Mouse (Mus musculus) mesoderm, embryonic 11.5 days (tissue): ENCODE data around the gene Glycam1.
A peak's percentile ranks its signal among the peaks of the same experiment; 100 is the strongest.

Experiments used
- DNase-seq: peaks from one replicate; pipeline ENCODE4 v3.0.0-alpha.2; 2012; ENCODE audit warnings: low read depth, low spot score

Glycam1 gene

DNA sequence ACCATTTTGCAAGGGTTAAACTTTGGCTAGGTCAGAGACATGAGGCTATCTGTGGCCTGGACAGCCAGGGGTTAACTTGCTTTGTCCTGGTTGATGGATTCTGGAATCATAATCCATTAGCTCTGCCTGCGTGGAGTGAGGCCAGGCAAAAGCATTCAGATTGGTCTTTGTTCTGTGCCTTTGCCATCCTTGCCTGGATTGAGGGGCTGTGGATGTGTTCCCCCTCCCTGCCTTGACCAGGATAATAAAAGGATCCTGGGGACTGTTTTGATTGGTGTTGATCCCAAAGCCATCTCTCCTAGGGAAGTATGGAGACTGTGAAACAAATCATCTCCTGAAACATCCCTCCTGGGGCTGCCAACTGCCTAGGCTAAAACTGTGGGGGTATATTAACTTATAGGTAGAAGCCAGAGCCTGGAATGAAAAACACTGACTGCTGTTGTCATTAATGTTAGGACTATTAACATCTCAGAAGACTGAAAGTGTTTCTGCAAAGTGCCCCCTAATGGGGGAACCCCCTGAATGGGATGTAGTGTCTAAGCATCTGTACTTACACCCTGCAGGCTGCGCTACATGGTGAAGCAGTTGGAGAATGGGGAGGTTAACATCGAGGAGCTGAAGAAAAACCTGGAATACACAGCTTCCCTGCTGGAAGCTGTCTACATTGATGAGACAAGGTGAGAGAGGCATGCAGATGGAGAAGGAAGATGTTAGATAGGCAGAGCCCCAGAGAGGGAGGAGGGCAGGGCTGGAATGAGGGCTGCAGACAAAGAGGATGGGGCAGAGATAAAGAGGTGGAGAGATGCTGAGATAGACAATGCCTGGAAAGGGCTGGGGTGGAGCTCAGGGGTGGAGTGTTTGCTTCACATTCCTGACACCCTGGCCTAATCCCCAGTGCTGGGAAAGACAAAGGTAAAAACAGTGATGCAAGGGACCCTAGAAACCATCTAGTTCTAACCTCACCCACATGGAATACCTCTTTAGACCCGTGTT, 45.2 kb downstream of the Glycam1 start:
- peak; percentile 78 for DNase-seq

GRCm38 (mm10) chr15:103518600-103519385, 46.1 kb downstream of the Glycam1 start:
- DNase-seq: peak; percentile 65

DNA sequence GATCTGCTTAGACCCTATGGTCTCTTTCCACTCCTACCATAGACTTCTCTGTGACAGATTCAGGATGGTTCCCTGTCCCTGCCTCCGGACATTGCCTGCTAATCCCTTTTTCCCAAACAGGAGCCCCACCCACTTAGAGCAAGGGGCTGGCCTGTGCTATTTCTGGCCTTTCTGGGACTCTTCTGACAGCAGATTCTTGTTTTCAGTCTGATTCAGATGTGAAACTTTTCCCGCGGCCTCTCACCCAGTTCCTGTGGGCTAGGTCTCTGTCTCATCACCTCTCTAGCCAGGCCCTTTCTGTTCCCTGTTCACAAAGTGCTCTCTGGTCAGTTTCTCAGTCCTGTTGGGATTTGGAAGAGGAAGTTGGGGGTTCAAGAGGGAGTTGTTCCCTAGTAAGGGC, 50.0 kb downstream of the Glycam1 start:
- DNase-seq: no peak

- peak; percentile 93 for DNase-seq
These were observed 50.8 kb downstream of the Glycam1 start for GRCm38 (mm10) chr15:103514119-103514518.

DNA sequence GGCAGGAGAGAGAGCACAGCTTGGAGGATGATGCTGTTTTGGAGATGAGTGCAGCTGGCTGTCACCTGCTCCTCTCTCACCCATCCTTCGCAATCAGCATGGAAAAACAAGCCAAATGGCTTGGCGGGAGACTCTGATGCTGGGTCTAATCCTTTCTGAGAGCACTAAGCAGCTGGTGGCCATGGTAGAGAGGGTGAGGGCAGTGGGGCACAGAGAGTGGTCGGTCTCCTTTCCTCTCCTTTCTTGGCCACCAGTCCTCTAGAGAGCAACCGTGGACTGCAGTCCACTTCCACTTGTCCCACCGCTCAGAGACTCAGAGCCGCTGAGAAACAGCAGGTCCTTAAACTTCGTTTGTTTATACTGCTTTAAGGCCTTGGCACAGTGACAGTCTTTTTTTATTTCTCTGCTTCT, 51.3 kb downstream of the Glycam1 start:
- DNase-seq: no peak
